Mouse (Mus musculus) thymus, adult 2 months (tissue): ENCODE measurements at regions not wholly inside any gene's neighbourhood (a gene's known extent, or its start where the extent isn't known, plus 50 kb on each side); places are given as distances from the start of the nearest gene placed in this dataset.

Experiments
- CTCF ChIP-seq: fragments of 200-500 bp; IDR thresholded peaks from 2 replicates; pipeline ENCODE4 v1.5.1; 2012; ENCODE audit warnings: mild to moderate bottlenecking, control low read depth, low read length, moderate library complexity, borderline replicate concordance; ENCODE audit not compliant: control insufficient read depth, poor library complexity, insufficient read depth; ENCODE audit errors: extremely low read depth
- POLR2A ChIP-seq: fragments of 200-500 bp; IDR thresholded peaks from 2 replicates; pipeline ENCODE4 v1.6.1; 2012; ENCODE audit warnings: mild to moderate bottlenecking, low read length, control low read depth, moderate library complexity; ENCODE audit not compliant: control insufficient read depth, poor library complexity, insufficient read depth; ENCODE audit errors: extremely low read depth

DNA sequence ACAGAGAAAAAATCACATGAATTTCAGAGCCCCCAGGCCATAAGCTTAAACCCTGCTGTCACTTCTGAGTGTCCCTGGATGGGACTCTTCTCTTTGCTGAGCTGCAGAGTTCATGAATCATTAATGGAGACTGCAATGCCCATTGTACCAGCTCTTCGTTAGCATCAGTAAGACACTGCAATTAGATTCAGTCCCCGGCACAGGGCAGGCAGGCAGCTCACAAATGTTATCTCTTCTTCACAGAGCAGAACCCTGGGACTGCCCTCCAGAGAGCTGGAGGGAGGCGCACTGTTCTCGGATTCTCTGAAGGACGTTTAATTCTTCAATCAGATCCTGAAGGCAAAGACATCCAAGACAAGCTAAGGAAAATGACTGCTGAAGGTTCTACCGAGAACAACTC lies 420.1 kb downstream of the Tmem132b start:
- no peak for TF ChIP-seq CTCF
- no peak for TF ChIP-seq POLR2A
